ENCODE assay signal across 8 mouse cellular contexts in the genomic region with DNA sequence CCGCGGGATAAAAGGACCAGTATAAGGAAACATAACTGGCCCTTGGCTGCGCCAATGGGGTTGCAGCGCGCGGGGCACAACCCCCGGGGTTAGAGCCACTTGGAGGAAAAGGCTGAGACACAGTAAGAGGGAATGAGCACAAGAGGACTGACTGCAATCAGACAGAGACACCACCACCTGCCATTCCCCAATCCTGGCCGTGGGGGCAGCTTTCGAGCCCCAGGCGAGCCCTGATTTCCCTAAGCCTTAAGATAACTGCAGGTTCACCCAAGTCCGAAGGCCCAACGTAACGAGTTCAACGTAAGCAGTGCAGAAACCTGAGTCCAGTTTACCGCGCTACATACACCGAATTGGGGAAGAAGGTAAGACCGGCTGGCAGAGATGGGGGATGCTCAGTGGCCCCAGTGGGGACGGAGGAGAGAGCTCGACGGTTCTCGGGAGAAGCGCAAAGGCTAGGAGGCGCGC. TPM values are rescaled to one million over a fixed set of nuclear protein-coding genes. Genes with fewer than 3 reads are reported as not detected.
DNase-seq lines count a peak whose midpoint lies in the region; ATAC-seq and TF ChIP-seq lines count a peak whose summit lies in the region.

No protein-coding gene starts in this region.

- peak overlapping the region; percentile 95 for H3K27ac ChIP-seq in heart, embryonic 12.5 days (ENCODE audit: poor library complexity, severe bottlenecking)
- H3K27ac ChIP-seq in ES-E14 (ENCODE audit: insufficient read depth, low read depth, low read length, poor library complexity, severe bottlenecking), result peak overlapping the region; percentile 89
- peak overlapping the region; percentile 95 for H3K27ac ChIP-seq in intestine, postnatal 0 days (ENCODE audit: low read depth, low read length)

- H3K4me1 ChIP-seq in heart, embryonic 12.5 days (replicated peaks), result 0 out of 2 replicates have a peak, but pooled peaks cover 2% of the 10 kb centered on the region
- H3K4me1 ChIP-seq in ES-E14 (ENCODE audit: control insufficient read depth in 2 of 2, insufficient read depth in 2 of 2, low read length in 2 of 2, poor library complexity in 1 of 2), result peaks cover 2% of the 10 kb centered on the region in 2 experiments; a peak in 2 of 4 replicates
- H3K4me1 ChIP-seq in intestine, postnatal 0 days (replicated peaks; ENCODE audit: control insufficient read depth, insufficient read depth, low read length), result no peaks in the 10 kb centered on the region
- peaks cover 60% of the 10 kb centered on the region for H3K4me1 ChIP-seq in megakaryocyte, embryonic 14.5 days

- in situ Hi-C loops in ES-E14 (cut with MboI; ENCODE audit: low sequenced_read_pairs in 2 of 2, unreplicated experiment in 2 of 2), result no loop called here

- peaks cover 9% of the 10 kb centered on the region for H3K36me3 ChIP-seq in heart, embryonic 12.5 days
- H3K36me3 ChIP-seq in ES-E14 (ENCODE audit: control insufficient read depth, insufficient read depth, low read length, poor library complexity, severe bottlenecking), result peaks cover 2% of the 10 kb centered on the region
- peaks cover 3% of the 10 kb centered on the region; the same call in 1 of the 2 replicates for H3K36me3 ChIP-seq in intestine, postnatal 0 days (ENCODE audit: control insufficient read depth, insufficient read depth)
- H3K36me3 ChIP-seq in megakaryocyte, embryonic 14.5 days (replicated peaks; ENCODE audit: low read length), result peaks cover 17% of the 10 kb centered on the region

- H3K9me3 ChIP-seq in heart, embryonic 12.5 days (replicated peaks), result no peaks in the 10 kb centered on the region
- no peaks in the 10 kb centered on the region for H3K9me3 ChIP-seq in ES-E14 (ENCODE audit: control insufficient read depth, insufficient read depth, low read depth, low read length)
- no peaks in the 10 kb centered on the region for H3K9me3 ChIP-seq in intestine, postnatal 0 days (ENCODE audit: control insufficient read depth)
- H3K9me3 ChIP-seq in megakaryocyte, embryonic 14.5 days, result no peaks in the 10 kb centered on the region

- no peaks in the 10 kb centered on the region for H3K27me3 ChIP-seq in heart, embryonic 12.5 days (replicated peaks)
- H3K27me3 ChIP-seq in intestine, postnatal 0 days (replicated peaks; ENCODE audit: control insufficient read depth, insufficient read depth, low read length), result no peaks in the 10 kb centered on the region
- H3K27me3 ChIP-seq in megakaryocyte, embryonic 14.5 days (replicated peaks), result no peaks in the 10 kb centered on the region

- H3K9ac ChIP-seq in heart, embryonic 12.5 days, result peak overlapping the region; percentile 81
- peak overlapping the region; percentile 94 for H3K9ac ChIP-seq in ES-E14 (ENCODE audit: insufficient read depth, low read depth, low read length, poor library complexity, severe bottlenecking)
- H3K9ac ChIP-seq in intestine, postnatal 0 days (ENCODE audit: low read depth, low read length), result peak overlapping the region; percentile 76

- peak; percentile 13; the same call in 1 of the 2 replicates for TF ChIP-seq CTCF in intestine, postnatal 0 days (IDR thresholded peaks at IDR 0.05; ENCODE audit: low read depth)

- H3K4me2 ChIP-seq in heart, embryonic 12.5 days, result peak overlapping the region; percentile 90
- peak overlapping the region; percentile 85 for H3K4me2 ChIP-seq in intestine, postnatal 0 days (replicated peaks; ENCODE audit: low read depth)

- 0% methylated on average over 25 of the region's 25 CpGs for WGBS in heart, embryonic 12.5 days
- under 1% methylated on average over 25 of the region's 25 CpGs for WGBS in intestine, postnatal 0 days

- H3K4me3 ChIP-seq in heart, embryonic 12.5 days, result peak overlapping the region; percentile 90
- H3K4me3 ChIP-seq in ES-E14 (ENCODE audit: insufficient read depth in 1 of 2, low read depth in 1 of 2, low read length in 2 of 2, poor library complexity in 1 of 2, severe bottlenecking in 1 of 2), result peak overlapping the region; percentile 95 to 97
- peak overlapping the region; percentile 98 for H3K4me3 ChIP-seq in intestine, postnatal 0 days (ENCODE audit: low read depth, low read length)
- H3K4me3 ChIP-seq in megakaryocyte, embryonic 14.5 days (replicated peaks), result peak overlapping the region; percentile 95

- ATAC-seq in heart, embryonic 12.5 days (ENCODE audit: insufficient number of reproducible peaks, low FRiP score), result peak; percentile 54
- ATAC-seq in erythroblast, adult 5-6 weeks (replicated peaks; ENCODE audit: low FRiP score, poor library complexity, severe bottlenecking), result peak; percentile 61
- peak; percentile 51 for ATAC-seq in intestine, postnatal 0 days

- DNase-seq in heart, adult 9 months (ENCODE audit: low spot score in 2 of 2), result no peak
- DNase-seq in ES-E14 (ENCODE audit: low read depth, low spot score), result peak; percentile 41
- DNase-seq in layer of hippocampus, adult 11-12 months (ENCODE audit: low spot score), result no peak
- DNase-seq in ovary, postnatal 10 days (ENCODE audit: low spot score), result no peak

TF ChIP-seq in ES-E14, 5 proteins besides CTCF, POLR2A, EP300 and RAD21:
- no peak for TF ChIP-seq MAFK (IDR thresholded peaks at IDR 0.05; ENCODE audit: insufficient read depth, low read depth, low read length)
TF ChIP-seq in ES-E14: peak in this region for 0.

RNA-seq across cellular contexts. Expression of a gene that starts 0.4 kb away (rescaled TPM):
- 1.0 and 1.3 TPM in 2 replicates for polyA plus RNA-seq in heart, embryonic 12.5 days (2016; fragmentation: Nextera tagmentation; extraction: Ambion mirVana)
- total RNA-seq in ES-E14 (2012; rRNA removed), result 3.1 and 6.3 TPM in 2 replicates
- not detected in 2 replicates for total RNA-seq in erythroblast, adult 5-6 weeks (2015; ENCODE audit: low replicate concordance)
- not detected in 2 replicates for total RNA-seq in erythroblast, adult 5-6 weeks (2017; ENCODE audit: low replicate concordance)
- polyA plus RNA-seq in intestine, postnatal 0 days (2015; fragmentation: Nextera tagmentation; extraction: Ambion mirVana), result 0.53 and 1.0 TPM in 2 replicates
- 7.0 and 7.9 TPM in 2 replicates for polyA plus RNA-seq in megakaryocyte, embryonic 14.5 days (2012; ENCODE audit: insufficient read depth, low replicate concordance)

RNA-seq across cellular contexts. Expression of a gene that starts 0.6 kb away (rescaled TPM):
- 58.8 and 63.7 TPM in 2 replicates for polyA plus RNA-seq in heart, embryonic 12.5 days (2016; fragmentation: Nextera tagmentation; extraction: Ambion mirVana)
- 73.8 and 83.8 TPM in 2 replicates for total RNA-seq in ES-E14 (2012; rRNA removed)
- 29.7 and 32.5 TPM in 2 replicates for total RNA-seq in erythroblast, adult 5-6 weeks (2015; ENCODE audit: low replicate concordance)
- 24.8 and 30.7 TPM in 2 replicates for total RNA-seq in erythroblast, adult 5-6 weeks (2017; ENCODE audit: low replicate concordance)
- polyA plus RNA-seq in intestine, postnatal 0 days (2015; fragmentation: Nextera tagmentation; extraction: Ambion mirVana), result 23.1 and 26.2 TPM in 2 replicates
- polyA plus RNA-seq in megakaryocyte, embryonic 14.5 days (2012; ENCODE audit: insufficient read depth, low replicate concordance), result 9.1 and 15.0 TPM in 2 replicates

RNA-seq across cellular contexts. Expression of a gene that starts 13.7 kb away (rescaled TPM):
- polyA plus RNA-seq in heart, embryonic 12.5 days (2016; fragmentation: Nextera tagmentation; extraction: Ambion mirVana), result 112 and 116 TPM in 2 replicates
- total RNA-seq in ES-E14 (2012; rRNA removed), result 72.0 and 76.5 TPM in 2 replicates
- total RNA-seq in erythroblast, adult 5-6 weeks (2015; ENCODE audit: low replicate concordance), result 2.9 and 17.1 TPM in 2 replicates
- total RNA-seq in erythroblast, adult 5-6 weeks (2017; ENCODE audit: low replicate concordance), result 12.3 and 15.8 TPM in 2 replicates
- polyA plus RNA-seq in intestine, postnatal 0 days (2015; fragmentation: Nextera tagmentation; extraction: Ambion mirVana), result 122 and 130 TPM in 2 replicates
- 5.4 and 54.1 TPM in 2 replicates for polyA plus RNA-seq in megakaryocyte, embryonic 14.5 days (2012; ENCODE audit: insufficient read depth, low replicate concordance)

RNA-seq across cellular contexts. Expression of a gene that starts 13.9 kb away (rescaled TPM):
- polyA plus RNA-seq in heart, embryonic 12.5 days (2016; fragmentation: Nextera tagmentation; extraction: Ambion mirVana), result 52.3 and 60.5 TPM in 2 replicates
- total RNA-seq in ES-E14 (2012; rRNA removed), result 74.5 and 76.8 TPM in 2 replicates
- 9.8 and 42.1 TPM in 2 replicates for total RNA-seq in erythroblast, adult 5-6 weeks (2015; ENCODE audit: low replicate concordance)
- total RNA-seq in erythroblast, adult 5-6 weeks (2017; ENCODE audit: low replicate concordance), result 13.5 and 18.7 TPM in 2 replicates
- polyA plus RNA-seq in intestine, postnatal 0 days (2015; fragmentation: Nextera tagmentation; extraction: Ambion mirVana), result 43.7 and 45.1 TPM in 2 replicates
- 92.1 and 146 TPM in 2 replicates for polyA plus RNA-seq in megakaryocyte, embryonic 14.5 days (2012; ENCODE audit: insufficient read depth, low replicate concordance)

RNA-seq across cellular contexts. Expression of a gene that starts 22.8 kb away (rescaled TPM):
- 9.9 and 10.5 TPM in 2 replicates for polyA plus RNA-seq in heart, embryonic 12.5 days (2016; fragmentation: Nextera tagmentation; extraction: Ambion mirVana)
- 15.2 and 18.5 TPM in 2 replicates for total RNA-seq in ES-E14 (2012; rRNA removed)
- total RNA-seq in erythroblast, adult 5-6 weeks (2015; ENCODE audit: low replicate concordance), result 2.3 and 4.8 TPM in 2 replicates
- 5.5 and 5.9 TPM in 2 replicates for total RNA-seq in erythroblast, adult 5-6 weeks (2017; ENCODE audit: low replicate concordance)
- 6.8 and 7.3 TPM in 2 replicates for polyA plus RNA-seq in intestine, postnatal 0 days (2015; fragmentation: Nextera tagmentation; extraction: Ambion mirVana)
- 34.2 and 67.1 TPM in 2 replicates for polyA plus RNA-seq in megakaryocyte, embryonic 14.5 days (2012; ENCODE audit: insufficient read depth, low replicate concordance)
